Mouse (Mus musculus): Measurements from ENCODE around the gene Fndc3c1.
"Not testable (repeated sequence)": the region's sequence is repeated elsewhere in the genome, so short reads cannot be mapped to it uniquely, and the experiment has no call there.

The Fndc3c1 gene

DNA sequence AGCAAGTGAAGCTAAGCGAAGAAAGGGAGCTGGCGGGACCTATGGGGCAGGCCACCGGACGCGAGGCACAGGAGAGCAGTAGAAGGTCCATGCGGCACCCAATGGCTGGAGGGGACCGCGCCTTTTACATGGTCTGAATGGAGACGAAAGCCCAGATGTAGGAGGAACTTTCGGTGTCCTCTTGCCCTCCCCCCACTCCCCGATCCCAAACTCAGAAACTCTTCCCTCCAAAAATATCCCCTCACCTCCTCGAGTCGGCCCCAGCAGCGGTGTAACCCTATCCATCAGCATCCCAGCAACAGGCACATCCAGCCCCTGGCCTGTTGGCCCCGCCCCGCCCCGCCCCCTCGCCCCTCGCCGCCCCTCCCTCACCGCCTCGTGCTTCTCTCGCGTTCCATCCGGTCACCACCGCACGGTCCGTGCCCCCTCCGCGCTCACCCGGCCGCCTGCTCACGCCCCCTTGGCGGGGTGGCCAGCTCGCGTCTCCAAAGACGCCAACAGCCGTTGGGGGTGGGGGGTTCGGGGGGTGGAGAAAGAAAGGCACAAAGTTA, at the start of gene Fndc3c1:
Fndc3c1 (minus strand) TSS at position 301 of the 551 bp plus-strand sequence.
- DNase-seq (ENCODE audit: low read depth, low spot score) = no peak

- DNase-seq (ENCODE audit: low read depth, low spot score) = no peak
These were observed 1.2 kb upstream of the Fndc3c1 start for GRCm38 (mm10) chrX:106486451-106486850.

DNA sequence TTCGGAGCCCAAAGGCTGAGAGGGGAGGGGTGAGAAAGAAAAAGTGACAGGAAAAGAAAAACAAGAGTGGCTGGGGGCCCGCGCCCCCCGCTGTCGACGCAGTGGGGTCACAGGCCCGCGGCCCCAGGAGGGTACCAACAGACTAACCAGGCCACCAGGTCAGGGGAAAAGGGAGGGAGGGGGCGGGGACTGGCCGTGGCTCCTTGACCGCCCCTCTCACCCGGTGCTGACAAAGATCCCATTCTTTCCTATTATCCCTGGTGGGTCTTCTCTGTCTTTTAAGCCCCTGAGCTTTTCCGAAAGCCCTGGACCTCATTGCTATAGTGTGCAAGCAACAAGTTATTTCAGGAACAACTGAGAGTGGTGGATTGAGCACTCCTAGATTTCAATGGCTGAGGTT, 470 bp upstream of the Fndc3c1 start:
- DNase-seq (ENCODE audit: low read depth, low spot score) = no peak

DNA sequence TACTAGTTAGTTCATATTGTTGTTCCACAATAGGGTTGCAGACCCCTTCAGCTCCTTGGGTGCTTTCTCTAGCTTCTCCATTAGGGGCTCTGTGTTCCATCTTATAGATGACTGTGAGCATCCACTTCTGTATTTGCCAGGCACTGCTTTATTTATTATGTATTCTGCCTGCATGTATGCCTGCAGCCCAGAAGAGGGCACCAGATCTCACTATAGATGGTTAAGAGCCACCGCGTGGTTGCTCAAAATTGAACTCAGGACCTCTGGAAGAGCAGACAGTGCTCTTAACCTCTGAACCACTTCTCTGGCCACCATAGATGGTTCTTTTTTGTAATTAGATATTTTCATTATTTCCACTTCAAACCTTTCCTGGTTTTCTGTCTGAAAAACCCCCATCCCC, 5.3 kb downstream of the Fndc3c1 start:
- DNase-seq (ENCODE audit: low read depth, low spot score) = not testable (repeated sequence)

GRCm38 (mm10) chrX:106385304-106385703, 99.9 kb downstream of the Fndc3c1 start:
- DNase-seq (ENCODE audit: low read depth, low spot score) = no peak

GRCm38 (mm10) chrX:106380608-106381007, 104.6 kb downstream of the Fndc3c1 start:
- no peak for DNase-seq (ENCODE audit: low read depth, low spot score)
